Mouse (Mus musculus) G1E (cell line): ENCODE measurements around the gene Iqcd.

Experiments used
- CTCF ChIP-seq: IDR thresholded peaks from 2 replicates; pipeline ENCODE4 v1.5.1; 2012; ENCODE audit warnings: low read depth, low read length, inconsistent platforms, mixed read lengths
- GATA1 ChIP-seq: IDR thresholded peaks from 2 replicates; pipeline ENCODE4 v1.6.1; 2012; ENCODE audit warnings: borderline replicate concordance, low read length, inconsistent platforms, mixed read lengths
- POLR2AphosphoS5 ChIP-seq: IDR thresholded peaks from 2 replicates; pipeline ENCODE4 v1.6.1; 2012; ENCODE audit warnings: low read depth, low read length, inconsistent platforms; ENCODE audit not compliant: insufficient replicate concordance
- TAL1 ChIP-seq: conservative IDR thresholded peaks from 2 replicates; pipeline ENCODE4 v1.6.1; 2012; ENCODE audit warnings: low read depth, low read length, inconsistent platforms, mixed read lengths

DNA sequence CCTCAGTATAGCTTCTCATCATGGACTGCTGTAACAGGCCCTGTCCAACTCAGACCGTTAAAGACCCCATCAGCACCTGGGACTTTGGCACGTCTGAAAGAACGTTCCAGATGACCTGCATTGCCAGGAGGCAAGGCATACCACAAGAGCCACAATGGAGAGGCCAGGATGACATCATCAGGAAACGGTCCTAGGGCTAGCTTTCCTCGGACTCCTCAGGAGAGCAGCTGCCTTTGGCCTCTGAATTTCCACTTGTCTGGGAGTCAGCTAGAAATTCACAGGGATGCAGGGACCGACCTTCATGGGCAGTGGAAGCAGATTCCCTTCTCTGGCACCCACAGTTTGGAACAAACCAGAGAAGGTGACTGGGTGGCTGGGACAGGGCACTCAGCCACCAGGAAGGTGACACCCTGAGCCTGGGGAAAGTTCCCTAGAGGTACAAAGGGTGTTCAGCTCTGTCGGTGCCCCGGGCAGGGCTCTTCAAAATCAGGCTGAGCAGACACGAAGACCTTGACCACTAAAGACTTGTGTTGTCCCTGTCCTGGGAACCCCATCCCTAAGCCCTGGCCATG, 22.0 kb upstream of the Iqcd start:
- TF ChIP-seq CTCF = no peak
- no peak for TF ChIP-seq TAL1
- TF ChIP-seq POLR2AphosphoS5 = no peak
- TF ChIP-seq GATA1 = no peak
